Mouse (Mus musculus) midbrain, embryonic 11.5 days (tissue): ENCODE measurements around the gene Adam15. TPM values are rescaled to one million over a fixed set of nuclear protein-coding genes. Genes with fewer than 3 reads are reported as not detected.

Experiments
- ATAC-seq: fragments of 200-750 bp; cut with Nextera tagmentation; 2 replicates; pipeline ENCODE4 v1.8.0; 2017; ENCODE audit warnings: moderate TSS enrichment, moderate library complexity; ENCODE audit not compliant: low FRiP score
- DNase-seq: peaks from one replicate; pipeline ENCODE4 v3.0.0; 2015; ENCODE audit warnings: low spot score; ENCODE audit errors: missing footprints
- H3K27ac ChIP-seq: fragments of 300-500 bp; sonication (generic); 2 replicates; pipeline ENCODE4 v1.5.1; 2014; ENCODE audit warnings: low read depth, low read length
- H3K27me3 ChIP-seq: fragments of 300-500 bp; sonication (generic); 2 replicates; pipeline ENCODE4 v1.6.1; 2014; ENCODE audit warnings: mild to moderate bottlenecking, low read length, moderate library complexity, mixed read lengths; ENCODE audit not compliant: control insufficient read depth, insufficient read depth
- H3K36me3 ChIP-seq: fragments of 300-500 bp; sonication (generic); 2 replicates; pipeline ENCODE4 v1.6.1; 2014; ENCODE audit warnings: mild to moderate bottlenecking, low read length, moderate library complexity, mixed read lengths; ENCODE audit not compliant: control insufficient read depth, insufficient read depth
- H3K4me1 ChIP-seq: fragments of 300-500 bp; sonication (generic); 2 replicates; pipeline ENCODE4 v1.6.1; 2014; ENCODE audit warnings: low read length; ENCODE audit not compliant: control insufficient read depth, insufficient read depth
- H3K4me2 ChIP-seq: fragments of 300-500 bp; sonication (generic); 2 replicates; pipeline ENCODE4 v1.6.1; 2014; ENCODE audit warnings: mild to moderate bottlenecking, moderate library complexity
- H3K4me3 ChIP-seq: fragments of 300-500 bp; sonication (generic); 2 replicates; pipeline ENCODE4 v1.5.1; 2014; ENCODE audit warnings: low read depth, low read length
- H3K9ac ChIP-seq: fragments of 300-500 bp; sonication (generic); 2 replicates; pipeline ENCODE4 v1.6.1; 2014; ENCODE audit warnings: low read length
- H3K9me3 ChIP-seq: fragments of 300-500 bp; sonication (generic); 2 replicates; pipeline ENCODE4 v1.6.1; 2016; ENCODE audit warnings: low read length; ENCODE audit not compliant: control insufficient read depth
- WGBS: fragments of 180-500 bp; shearing (Covaris S2); extraction: QIAGEN DNeasy Blood & Tissue Kit; methylation state at CpG from one replicate; pipeline ENCODE4 v1.1.7; 2014; 5-methylcytosine and 5-hydroxymethylcytosine counted together
- polyA plus RNA-seq: library from polyadenylated mRNA; unstranded; fragments of >200 nt; fragmentation: Nextera tagmentation; extraction: Ambion mirVana; gene quantifications from 2 replicates; pipeline ENCODE4 v1.2.1, GENCODE M21; 2014

Adam15 gene
- polyA plus RNA-seq, 1 experiment from 2014 or later: 18.7 TPM

DNA sequence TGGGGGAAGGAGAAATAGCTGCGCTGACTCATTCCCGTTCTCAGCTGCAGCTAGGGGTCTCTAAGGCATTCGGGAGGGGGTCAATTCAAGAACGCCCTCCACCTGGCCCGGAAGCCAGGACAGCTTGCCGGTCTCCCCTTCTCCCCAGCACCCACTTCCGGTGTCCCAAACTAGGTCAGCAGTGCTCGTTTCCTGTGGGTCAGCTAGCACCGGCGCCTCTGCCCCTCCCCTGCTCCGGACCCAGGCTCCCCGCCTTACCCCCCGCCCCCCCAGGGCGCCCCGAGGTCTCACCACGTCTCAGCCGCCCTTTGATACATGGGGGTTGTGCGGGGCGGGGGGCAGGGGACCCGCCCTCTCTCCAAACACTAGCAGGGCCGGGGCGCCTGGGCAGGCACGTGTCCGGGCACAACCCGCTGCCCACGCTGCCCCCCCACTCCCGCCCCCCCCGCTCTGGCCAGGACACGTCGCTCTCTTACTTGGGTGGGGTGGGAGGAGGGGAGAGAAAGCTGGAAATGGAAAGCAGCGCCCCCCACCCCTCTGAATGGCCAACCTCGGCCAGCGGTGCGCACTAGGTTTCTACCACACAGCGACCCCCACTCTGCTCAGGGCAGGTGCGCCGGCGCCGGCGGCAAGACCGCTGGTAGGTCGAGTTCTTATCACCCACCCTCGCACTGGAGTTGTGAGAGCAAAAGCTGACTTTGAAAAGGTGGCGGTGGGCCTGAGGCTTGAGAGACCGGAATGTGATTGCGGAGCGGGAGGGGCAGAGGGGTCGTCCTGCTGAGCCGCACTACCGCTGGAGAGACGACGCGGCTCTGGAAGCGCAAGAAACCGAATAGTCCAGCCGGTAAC lies 42.1 kb upstream of the Adam15 start:
- peak; percentile 95 for DNase-seq
- peak overlapping the region; percentile 84 for H3K4me2 ChIP-seq
- H3K36me3 ChIP-seq: no peaks in the 10 kb centered on the region
- WGBS: under 1% methylated on average over 56 of the region's 56 CpGs
- peaks cover 41% of the 10 kb centered on the region for H3K4me1 ChIP-seq
- H3K9me3 ChIP-seq: no peaks in the 10 kb centered on the region
- peak overlapping the region; percentile 44 for H3K4me3 ChIP-seq
- peaks cover 16% of the 10 kb centered on the region for H3K27me3 ChIP-seq
- ATAC-seq: no peak
- peak overlapping the region; percentile 60 for H3K9ac ChIP-seq
- no peak overlapping the region for H3K27ac ChIP-seq

DNA sequence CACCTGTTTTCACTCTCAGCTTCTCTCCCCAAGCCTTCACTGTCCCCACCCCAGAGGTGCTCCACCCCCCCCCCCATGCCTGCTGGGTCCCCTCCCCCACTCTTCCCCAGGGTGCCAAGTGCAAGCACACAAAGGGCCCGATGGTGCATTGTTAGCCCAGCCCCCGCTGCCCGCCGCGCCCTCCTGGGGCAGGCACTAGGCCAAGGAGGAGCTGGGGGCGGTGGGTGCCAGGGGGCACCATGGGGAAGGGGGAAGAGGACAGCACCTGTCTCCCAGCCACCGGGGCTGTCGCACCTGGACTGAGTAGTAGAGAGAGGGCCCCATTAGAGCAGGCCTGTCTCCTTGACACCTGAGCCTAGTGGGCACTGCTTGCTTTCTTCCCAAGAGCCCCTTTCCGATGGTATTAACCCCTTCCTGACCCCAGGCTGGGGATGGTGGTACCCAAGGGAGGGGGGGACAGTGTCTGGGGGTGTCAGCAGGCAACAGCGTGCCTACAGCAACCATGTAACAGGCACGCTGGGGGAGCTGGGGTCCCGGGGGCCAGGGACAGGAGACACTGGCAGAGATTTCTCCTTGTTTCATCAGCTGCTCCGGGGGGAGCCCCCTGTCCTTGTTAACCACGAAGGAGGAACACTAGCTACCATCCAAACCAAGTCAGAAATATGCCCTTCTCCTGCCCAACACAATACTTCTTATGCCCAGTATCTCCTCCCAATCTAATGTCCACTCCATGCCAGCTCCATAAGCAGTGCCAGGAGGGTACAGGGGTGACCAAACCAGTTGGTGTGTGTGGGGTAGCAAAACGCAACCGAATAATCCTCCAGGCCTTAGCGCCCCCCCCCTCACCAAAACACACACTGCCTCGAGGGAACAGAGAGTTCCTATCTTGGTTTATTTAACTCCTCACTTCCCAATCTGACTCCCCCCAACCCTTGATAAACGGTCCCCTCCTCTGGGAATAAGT lies 41.2 kb upstream of the Adam15 start:
- DNase-seq (peak; percentile 92), ATAC-seq (no peak)
- no peak overlapping the region for H3K27ac ChIP-seq
- peaks cover 16% of the 10 kb centered on the region for H3K27me3 ChIP-seq
- no peaks in the 10 kb centered on the region for H3K36me3 ChIP-seq
- H3K4me3 ChIP-seq: peak overlapping the region; percentile 44
- 11% methylated on average over 19 of the region's 19 CpGs for WGBS
- H3K4me1 ChIP-seq: peaks cover 38% of the 10 kb centered on the region
- H3K4me2 ChIP-seq: peak overlapping the region; percentile 84
- H3K9me3 ChIP-seq: no peaks in the 10 kb centered on the region
- peak overlapping the region; percentile 60 for H3K9ac ChIP-seq

DNA sequence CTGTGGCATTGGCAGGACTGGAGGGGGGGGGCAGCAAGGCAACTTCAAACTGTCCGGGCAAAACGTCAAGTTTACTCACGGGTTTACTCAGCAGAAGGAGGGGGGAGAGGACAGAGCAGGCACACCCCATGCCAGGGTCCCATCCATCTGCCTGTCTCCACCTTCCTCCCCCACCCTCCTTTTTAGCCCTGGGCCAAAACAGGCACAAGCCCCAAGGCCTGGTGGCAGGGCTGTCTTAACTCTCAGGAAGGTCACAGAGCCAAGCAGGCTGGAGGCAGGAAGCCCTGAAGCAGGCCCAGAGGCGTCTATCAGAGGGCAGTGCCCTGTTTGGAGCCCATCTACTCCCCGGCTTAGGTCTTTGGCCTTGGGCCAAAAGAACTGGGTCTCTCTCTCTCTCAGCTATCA lies 40.3 kb upstream of the Adam15 start:
- no peak overlapping the region for H3K27ac ChIP-seq
- peaks cover 11% of the 10 kb centered on the region for H3K27me3 ChIP-seq
- no peaks in the 10 kb centered on the region for H3K9me3 ChIP-seq
- H3K4me1 ChIP-seq: peaks cover 33% of the 10 kb centered on the region
- no peak for ATAC-seq
- WGBS: 61% methylated on average over 5 of the region's 5 CpGs
- H3K4me2 ChIP-seq: no peak overlapping the region
- no peak overlapping the region for H3K9ac ChIP-seq
- H3K36me3 ChIP-seq: no peaks in the 10 kb centered on the region
- no peak for DNase-seq
- H3K4me3 ChIP-seq: no peak overlapping the region

DNA sequence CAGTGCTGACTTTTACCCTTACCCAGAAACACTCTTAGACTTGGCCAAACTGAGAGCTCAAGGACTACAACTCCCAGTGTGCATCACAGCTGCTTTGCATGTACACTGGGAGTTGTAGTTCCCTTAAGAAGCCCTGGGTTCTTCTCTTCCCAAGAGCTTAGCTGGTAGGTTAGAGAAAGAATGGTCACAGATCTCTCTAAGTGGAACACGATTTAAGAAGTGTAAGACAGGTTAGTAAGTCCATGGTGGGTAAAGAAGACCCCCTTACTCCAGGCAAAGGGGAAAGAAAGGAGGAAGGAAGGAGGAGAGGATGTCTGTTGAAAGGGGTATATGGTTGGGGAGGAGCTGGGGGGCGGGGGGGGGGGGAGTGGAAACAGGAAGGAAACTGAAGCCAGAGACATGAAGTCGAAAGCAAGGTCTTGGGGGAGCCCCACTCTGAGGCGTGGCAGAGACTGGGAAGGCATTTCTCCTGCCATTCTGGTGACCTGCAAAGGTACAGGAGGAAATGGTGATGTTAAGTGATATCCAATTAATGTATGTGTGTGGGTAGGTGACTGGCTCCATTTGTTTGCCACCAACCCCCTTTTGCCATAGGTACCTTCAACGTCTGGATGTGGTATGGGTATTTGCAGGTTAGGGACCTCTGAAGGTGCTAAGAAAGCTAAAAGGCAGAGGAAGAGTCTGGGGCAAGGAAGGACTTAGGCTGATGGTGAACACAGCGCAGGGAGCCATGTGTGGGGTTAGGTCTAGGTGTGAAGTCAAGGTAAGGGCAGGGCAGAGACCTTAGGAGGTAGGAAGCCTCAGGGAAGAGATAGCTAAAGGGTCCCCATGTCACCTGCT lies 39.3 kb upstream of the Adam15 start:
- Histone ChIP-seq H3K27ac (no peak overlapping the region), H3K4me2 (no peak overlapping the region), H3K9me3 (no peaks in the 10 kb centered on the region), H3K4me3 (no peak overlapping the region), H3K9ac (no peak overlapping the region), H3K4me1 (peaks cover 33% of the 10 kb centered on the region), H3K36me3 (no peaks in the 10 kb centered on the region), H3K27me3 (peaks cover 11% of the 10 kb centered on the region)
- DNase-seq (no peak), ATAC-seq (no peak)
- 66% methylated on average over 6 of the region's 6 CpGs for WGBS

DNA sequence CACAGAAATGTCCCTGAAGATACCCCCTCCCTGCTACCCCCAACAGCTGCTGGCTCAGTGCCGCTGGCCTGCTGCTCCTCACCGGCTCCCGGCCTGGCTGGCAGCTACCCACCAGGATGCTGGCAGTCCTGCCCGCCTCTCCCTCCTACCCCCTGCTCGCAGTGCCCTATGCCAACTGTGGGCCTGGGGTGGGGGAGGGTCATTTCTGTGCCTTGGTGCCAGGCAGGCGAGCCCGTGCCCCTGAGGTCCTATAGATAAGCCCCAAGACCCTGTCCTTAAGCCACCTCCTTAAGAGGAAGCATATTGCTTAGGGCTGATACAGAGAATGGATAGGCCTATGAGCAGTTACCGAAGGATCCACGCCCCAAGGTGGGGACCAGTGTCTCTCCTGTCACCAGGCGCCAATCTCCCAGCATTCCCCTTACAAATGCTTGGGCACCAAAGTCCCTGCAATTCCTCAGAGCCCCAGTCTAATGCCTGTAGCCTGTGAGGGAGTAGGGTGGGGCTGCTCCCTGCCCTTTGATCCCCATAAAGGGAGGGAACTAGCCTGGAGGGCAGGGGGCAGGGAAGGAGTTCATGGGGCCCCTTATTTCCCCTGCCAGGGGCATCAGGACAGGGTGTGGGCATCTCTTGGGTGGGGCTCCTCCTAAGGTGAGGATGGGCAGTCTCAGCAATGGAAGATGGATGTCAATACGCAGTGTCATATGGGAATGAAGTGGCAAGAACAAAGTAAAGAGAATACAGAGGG lies 38.5 kb upstream of the Adam15 start:
- Histone ChIP-seq H3K27me3 (peaks cover 11% of the 10 kb centered on the region), H3K9me3 (no peaks in the 10 kb centered on the region), H3K4me1 (peaks cover 33% of the 10 kb centered on the region), H3K9ac (no peak overlapping the region), H3K4me3 (no peak overlapping the region), H3K4me2 (no peak overlapping the region), H3K36me3 (no peaks in the 10 kb centered on the region), H3K27ac (no peak overlapping the region)
- 77% methylated on average over 11 of the region's 11 CpGs for WGBS
- no peak for ATAC-seq
- no peak for DNase-seq

DNA sequence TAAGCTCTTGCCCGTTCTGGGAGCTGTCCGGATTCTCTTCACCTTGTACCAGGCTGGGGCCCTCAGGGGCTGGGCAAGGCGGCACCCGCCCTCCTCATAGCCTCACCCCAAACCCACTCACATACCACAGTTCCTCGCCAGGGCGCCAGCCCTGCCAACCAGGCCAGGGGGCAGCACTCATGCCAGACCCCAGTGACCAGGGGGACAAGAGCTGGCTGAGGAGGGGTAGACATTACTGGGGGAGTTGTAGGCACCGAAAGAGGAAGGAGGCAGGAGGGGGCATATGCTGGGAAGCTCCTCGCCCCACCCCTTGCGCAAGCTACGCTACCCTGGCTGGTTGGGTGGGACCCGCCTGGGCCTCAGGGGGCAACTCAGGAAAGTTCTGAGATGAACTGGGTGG lies 37.8 kb upstream of the Adam15 start:
- Histone ChIP-seq H3K9me3 (no peaks in the 10 kb centered on the region), H3K4me1 (peaks cover 27% of the 10 kb centered on the region), H3K27me3 (peaks cover 11% of the 10 kb centered on the region), H3K4me3 (no peak overlapping the region), H3K36me3 (no peaks in the 10 kb centered on the region), H3K27ac (no peak overlapping the region), H3K4me2 (no peak overlapping the region), H3K9ac (no peak overlapping the region)
- ATAC-seq (no peak), DNase-seq (no peak)
- 71% methylated on average over 11 of the region's 11 CpGs for WGBS

DNA sequence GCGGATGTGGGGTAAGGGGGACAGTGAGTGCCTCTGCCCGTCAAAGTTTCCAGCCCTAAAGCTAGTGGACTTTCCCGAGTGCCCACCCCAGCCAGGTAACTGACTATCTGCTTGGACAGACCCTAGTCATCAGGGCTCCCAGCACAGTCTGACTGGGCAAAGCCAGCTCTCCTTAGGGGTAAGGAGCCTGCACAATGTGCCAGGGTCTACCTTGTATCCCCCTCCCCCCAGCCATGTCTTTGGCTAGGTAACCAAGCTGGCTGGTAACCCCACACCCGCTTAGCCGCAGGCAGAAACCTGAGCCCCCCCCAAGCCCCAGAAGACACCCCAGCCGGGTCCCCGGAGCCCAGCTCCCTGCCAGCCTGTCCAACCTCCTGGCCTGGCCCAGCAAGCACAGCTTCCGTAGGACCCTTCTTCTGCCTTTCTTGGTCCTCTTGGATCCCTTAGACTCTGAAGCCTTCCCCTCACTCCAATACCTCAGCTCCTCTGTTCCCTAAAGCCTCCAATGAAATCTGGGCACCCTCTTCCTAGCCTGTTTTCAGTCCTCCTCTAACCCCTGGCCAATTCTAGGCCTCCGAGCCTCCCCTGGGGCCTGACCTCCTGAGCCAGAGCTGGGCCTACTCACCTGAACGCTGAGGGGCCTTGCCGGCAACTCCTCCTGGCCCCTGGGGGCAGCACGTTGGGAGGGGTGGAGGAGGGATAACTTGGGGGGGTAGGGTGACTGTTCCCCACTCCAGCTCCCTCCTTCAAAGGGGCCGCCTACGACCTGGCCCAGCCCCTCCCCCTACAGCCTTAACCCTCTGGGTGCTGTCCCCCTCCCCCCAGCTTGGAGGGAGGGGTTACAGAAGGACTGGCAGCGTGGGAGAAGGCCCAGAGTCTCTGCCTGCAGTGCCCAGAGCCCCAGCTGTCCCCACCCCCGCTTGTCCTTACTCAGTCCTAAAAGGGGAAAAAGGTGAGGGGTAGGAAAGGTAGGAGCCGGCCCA lies 36.9 kb upstream of the Adam15 start:
- Histone ChIP-seq H3K9me3 (no peaks in the 10 kb centered on the region), H3K4me2 (no peak overlapping the region), H3K4me1 (peaks cover 20% of the 10 kb centered on the region), H3K27ac (no peak overlapping the region), H3K36me3 (no peaks in the 10 kb centered on the region), H3K9ac (no peak overlapping the region), H3K27me3 (peaks cover 6% of the 10 kb centered on the region), H3K4me3 (no peak overlapping the region)
- no peak for DNase-seq
- no peak for ATAC-seq
- 53% methylated on average over 17 of the region's 17 CpGs for WGBS
